Mouse (Mus musculus) myocyte (in vitro differentiated cells): ENCODE results near the gene Srpk3.

Source experiments
- CEBPB ChIP-seq: IDR thresholded peaks from 2 replicates; pipeline ENCODE4 v1.6.1; 2011; ENCODE audit warnings: mild to moderate bottlenecking, moderate library complexity; ENCODE audit not compliant: poor library complexity, insufficient read depth, severe bottlenecking
- E2F4 ChIP-seq: IDR thresholded peaks from one replicate; pipeline ENCODE4 v1.6.1; 2011; ENCODE audit warnings: mild to moderate bottlenecking, control low read depth, moderate library complexity; ENCODE audit not compliant: insufficient read depth
- MAX ChIP-seq: IDR thresholded peaks from one replicate; pipeline ENCODE4 v1.6.1; 2011; ENCODE audit warnings: low read depth, mild to moderate bottlenecking, control low read depth
- MYOD1 ChIP-seq, 3 experiments: IDR thresholded peaks; one replicate each; pipeline ENCODE4 v1.6.1; 2011; ENCODE audit warnings: control low read depth in 2 of 3, low read depth in 2 of 3, mild to moderate bottlenecking in 2 of 3, moderate library complexity in 1 of 3; ENCODE audit not compliant: insufficient read length in 2 of 3, control insufficient read depth in 1 of 3
- MYOG ChIP-seq, 3 experiments: IDR thresholded peaks; one replicate each; pipeline ENCODE4 v1.6.1; 2011; ENCODE audit warnings: control low read depth in 2 of 3, low read depth in 2 of 3, mild to moderate bottlenecking in 2 of 3; ENCODE audit not compliant: insufficient read length in 2 of 3, control insufficient read depth in 1 of 3, insufficient read depth in 1 of 3
- POLR2A ChIP-seq: IDR thresholded peaks from one replicate; pipeline ENCODE4 v1.6.1; 2011; ENCODE audit warnings: low read depth, mild to moderate bottlenecking, control low read depth, moderate library complexity; ENCODE audit not compliant: insufficient read length
- POLR2AphosphoS2 ChIP-seq: IDR thresholded peaks from one replicate; pipeline ENCODE4 v1.6.1; 2011; ENCODE audit warnings: low read depth, control low read depth; ENCODE audit not compliant: insufficient read length
- REST ChIP-seq: IDR thresholded peaks from one replicate; pipeline ENCODE4 v1.6.1; 2011; ENCODE audit warnings: mild to moderate bottlenecking, control low read depth, moderate library complexity; ENCODE audit not compliant: insufficient read depth, insufficient read length
- TCF12 ChIP-seq: IDR thresholded peaks from one replicate; pipeline ENCODE4 v1.6.1; 2011; ENCODE audit warnings: mild to moderate bottlenecking, control low read depth; ENCODE audit not compliant: poor library complexity, insufficient read depth, severe bottlenecking
- TCF3 ChIP-seq: IDR thresholded peaks from one replicate; pipeline ENCODE4 v1.6.1; 2011; ENCODE audit warnings: low read depth, control low read depth; ENCODE audit not compliant: insufficient read length
- USF1 ChIP-seq: IDR thresholded peaks from one replicate; pipeline ENCODE4 v1.6.1; 2011; ENCODE audit warnings: low read depth, mild to moderate bottlenecking, control low read depth, moderate library complexity

- TF ChIP-seq POLR2A (no peak), REST (no peak), TCF3 (no peak), POLR2AphosphoS2 (no peak), MAX (no peak), MYOD1 (IDR thresholded peaks at IDR 0.05; ENCODE audit: control insufficient read depth in 1 of 3, insufficient read length in 2 of 3, low read depth in 2 of 3) (no peak), USF1 (no peak), MYOG (IDR thresholded peaks at IDR 0.05; ENCODE audit: control insufficient read depth in 1 of 3, insufficient read depth in 1 of 3, insufficient read length in 2 of 3, low read depth in 2 of 3) (no peak), CEBPB (no peak), E2F4 (no peak), TCF12 (no peak)
Measured at GRCm38 (mm10) chrX:73738155-73738554, 36.0 kb upstream of the Srpk3 start.
